Mouse (Mus musculus) testis, adult 10 weeks (tissue): ENCODE measurements around the gene Mtmr11. TPM values are rescaled to one million over a fixed set of nuclear protein-coding genes. Genes with fewer than 3 reads are reported as not detected.

ENCODE experiments used
- polyA plus RNA-seq: library from polyadenylated mRNA; stranded (reverse); fragments of 350-450 nt; fragmentation: Illumina TruSeq; extraction: RNeasy Lipid Tissue Mini Kit (QIAGEN cat#74804); gene quantifications from one replicate; pipeline ENCODE4 v1.2.3, GENCODE M21; 2014; ENCODE audit warnings: low read depth, low replicate concordance

Mtmr11 gene
- 0.57 TPM for polyA plus RNA-seq

DNA sequence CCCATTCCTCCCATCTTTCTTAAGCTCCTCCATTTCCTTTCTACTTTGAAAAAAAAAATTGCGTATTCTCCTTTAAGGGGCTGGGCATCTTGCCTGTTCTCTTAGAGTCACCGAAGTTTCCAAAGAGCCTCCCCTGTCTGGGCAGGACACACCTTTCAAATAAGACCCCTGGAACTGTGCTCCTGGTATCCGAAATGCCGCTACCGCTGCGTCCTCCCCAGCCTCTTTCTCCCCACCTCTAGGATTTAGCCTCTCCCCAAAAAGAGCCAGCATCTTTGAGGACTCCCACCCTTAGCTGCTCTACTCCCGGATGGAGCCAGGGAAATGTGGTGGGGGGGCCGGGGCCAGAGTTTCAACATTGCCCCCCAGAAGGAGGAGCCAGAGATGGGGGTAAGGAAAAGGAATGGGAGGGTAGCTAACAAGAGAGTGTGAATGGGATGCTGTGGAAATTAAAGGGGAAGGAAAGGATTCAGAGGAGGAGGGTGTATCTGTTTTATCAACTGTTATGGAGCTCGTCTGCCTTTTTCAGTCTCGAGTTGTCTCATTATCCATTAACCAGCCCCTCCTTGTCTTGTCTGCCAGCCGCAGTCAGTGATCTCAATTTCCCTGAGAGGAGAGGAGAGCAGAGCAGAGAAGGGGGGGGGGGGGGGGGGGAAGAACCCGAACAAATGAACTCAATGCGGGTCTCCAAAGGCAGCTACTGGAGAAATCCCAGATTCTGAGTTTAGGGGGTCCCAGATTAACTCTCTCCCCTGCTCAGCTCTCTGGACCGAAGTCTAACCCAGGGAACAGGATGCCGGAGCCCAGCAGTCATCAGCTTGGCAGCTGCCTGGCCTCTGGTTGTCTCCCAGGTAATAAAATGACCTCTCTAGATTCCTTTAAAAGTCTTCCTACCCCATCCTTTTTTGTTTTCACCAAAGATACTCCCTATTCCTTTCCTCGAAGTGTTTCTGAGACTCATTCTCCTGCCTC is at the start of gene Mtmr11:
Gene Mtmr11 (plus strand): TSS at position 136 of the 972 bp plus-strand sequence.

GRCm38 (mm10) chr3:96172197-96173178 is 10.7 kb downstream of the Mtmr11 start, which contains the start of gene Sf3b4:
Sf3b4 (plus strand) TSS chr3:96172332.

GRCm38 (mm10) chr3:96180727-96181477 is 19.1 kb downstream of the Mtmr11 start, which contains the start of gene Sv2a:
Sv2a (plus strand) TSS chr3:96181151.

GRCm38 (mm10) chr3:96219661-96220130 is 57.9 kb downstream of the Mtmr11 start, which contains the start of the genes Bola1 and Hist2h2ab:
Bola1 (minus strand) TSS chr3:96219709.
Hist2h2ab (plus strand) TSS chr3:96219865.

DNA sequence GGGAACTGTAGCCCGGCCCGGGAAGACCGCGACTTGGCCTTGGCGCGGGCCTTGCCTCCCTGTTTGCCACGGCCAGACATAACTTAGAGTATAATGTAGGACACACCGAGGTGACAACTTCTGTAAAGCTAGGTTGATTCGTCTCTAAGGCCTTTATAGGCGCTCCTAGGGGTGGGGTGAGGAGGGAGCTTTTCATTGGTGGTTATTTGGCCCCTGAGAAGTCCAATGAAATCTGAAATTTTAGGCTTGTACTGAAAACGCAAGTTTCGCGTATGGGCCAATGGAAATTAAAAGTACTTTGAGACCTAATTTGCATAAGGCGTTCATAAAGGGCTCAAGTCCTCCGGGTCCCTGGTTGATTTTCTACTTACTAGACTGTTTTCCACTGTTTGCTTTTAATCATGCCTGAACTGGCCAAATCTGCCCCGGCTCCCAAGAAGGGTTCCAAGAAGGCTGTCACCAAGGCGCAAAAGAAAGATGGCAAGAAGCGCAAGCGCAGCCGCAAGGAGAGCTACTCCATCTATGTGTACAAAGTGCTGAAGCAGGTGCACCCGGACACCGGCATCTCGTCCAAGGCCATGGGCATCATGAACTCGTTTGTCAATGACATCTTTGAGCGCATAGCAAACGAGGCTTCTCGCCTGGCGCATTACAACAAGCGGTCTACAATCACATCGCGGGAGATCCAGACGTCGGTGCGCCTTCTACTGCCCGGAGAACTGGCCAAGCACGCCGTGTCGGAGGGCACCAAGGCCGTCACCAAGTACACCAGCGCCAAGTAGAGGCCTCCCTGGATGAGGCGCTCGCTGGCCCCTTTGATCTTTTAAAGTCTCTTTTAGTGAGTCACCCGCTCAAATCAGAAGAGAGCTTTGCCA is 59.2 kb downstream of the Mtmr11 start, which contains the start of the genes Hist2h2ac and Hist2h2be:
Gene Hist2h2ac (minus strand): TSS at position 116 of the 875 bp plus-strand sequence.
Gene Hist2h2be (plus strand): TSS at position 355 of the 875 bp plus-strand sequence.

Other genes with a start within 250 kb of the Mtmr11 start
- 34.5 TPM for gene Anp32e, start 232.8 kb upstream of the Mtmr11 start, polyA plus RNA-seq
- 8.6 TPM for gene Plekho1, start 166.0 kb upstream of the Mtmr11 start, polyA plus RNA-seq
- gene Vps45, start 103.5 kb upstream of the Mtmr11 start, polyA plus RNA-seq: 15.0 TPM
- gene Otud7b, start 57.5 kb upstream of the Mtmr11 start, polyA plus RNA-seq: 27.4 TPM
- gene Sf3b4, start 10.3 kb downstream of the Mtmr11 start, polyA plus RNA-seq: 27.1 TPM
- gene Sv2a, start 19.1 kb downstream of the Mtmr11 start, polyA plus RNA-seq: 0.14 TPM
- gene Bola1, start 57.7 kb downstream of the Mtmr11 start, polyA plus RNA-seq: 3.8 TPM
- gene Hist2h2ab, start 57.9 kb downstream of the Mtmr11 start, polyA plus RNA-seq: not detected
- not detected for gene Hist2h2ac, start 58.9 kb downstream of the Mtmr11 start, polyA plus RNA-seq
- 20.2 TPM for gene Hist2h2be, start 59.1 kb downstream of the Mtmr11 start, polyA plus RNA-seq
- 2.0 TPM for gene Hist2h3c2, start 77.1 kb downstream of the Mtmr11 start, polyA plus RNA-seq
- not detected for gene Hist2h2aa2, start 78.3 kb downstream of the Mtmr11 start, polyA plus RNA-seq
- not detected for gene Hist2h2aa1, start 83.5 kb downstream of the Mtmr11 start, polyA plus RNA-seq
- gene Hist2h3c1, start 84.7 kb downstream of the Mtmr11 start, polyA plus RNA-seq: 12.5 TPM
- gene Hist2h4, start 101.3 kb downstream of the Mtmr11 start, polyA plus RNA-seq: not detected
- not detected for gene Hist2h3b, start 106.7 kb downstream of the Mtmr11 start, polyA plus RNA-seq
- not detected for gene Hist2h2bb, start 107.7 kb downstream of the Mtmr11 start, polyA plus RNA-seq
- 0.39 TPM for gene Fcgr1, start 132.0 kb downstream of the Mtmr11 start, polyA plus RNA-seq